10 mouse cellular contexts compared by ENCODE assay signal in genomic region chr3:137775076-137775849, GRCm38 (mm10).
DNase-seq lines count a peak whose midpoint lies in the region; ATAC-seq lines count a peak whose summit lies in the region.
"Had no signal": no experiment of that assay in that cellular context is flagged by ENCODE, and none has a peak within 500 bp of the region (broad histone marks: within the 10 kb centered on the region; RNA-seq: fewer than 3 reads in every experiment).

No protein-coding gene starts in this region.

- peak overlapping the region; percentile 65 for H3K27ac ChIP-seq in heart, embryonic 13.5 days (replicated peaks)
- no peak overlapping the region for H3K27ac ChIP-seq in liver, embryonic 16.5 days (ENCODE audit: low read length)
- no peak overlapping the region for H3K27ac ChIP-seq in kidney, embryonic 15.5 days

- 0 out of 2 replicates have a peak, but pooled peaks cover 3% of the 10 kb centered on the region for H3K9me3 ChIP-seq in heart, embryonic 13.5 days
- H3K9me3 ChIP-seq in liver, embryonic 16.5 days (replicated peaks; ENCODE audit: control insufficient read depth, low read length) = no peaks in the 10 kb centered on the region
- H3K9me3 ChIP-seq in kidney, embryonic 15.5 days (replicated peaks) = no peaks in the 10 kb centered on the region

- H3K4me3 ChIP-seq in heart, embryonic 13.5 days = no peak overlapping the region
- no peak overlapping the region for H3K4me3 ChIP-seq in liver, embryonic 16.5 days (ENCODE audit: low read depth, low read length)
- no peak overlapping the region for H3K4me3 ChIP-seq in kidney, embryonic 15.5 days (replicated peaks)
- H3K4me3 ChIP-seq: megakaryocyte, embryonic 14.5 days had no signal

- WGBS in heart, embryonic 13.5 days = 37% methylated on average over 6 of the region's 6 CpGs
- 26% methylated on average over 6 of the region's 6 CpGs for WGBS in liver, embryonic 16.5 days (ENCODE audit: insufficient replicate concordance)
- 69% methylated on average over 6 of the region's 6 CpGs for WGBS in kidney, embryonic 15.5 days

- no peak for ATAC-seq in heart, embryonic 13.5 days (ENCODE audit: extremely low read depth, insufficient number of reproducible peaks, low FRiP score, low TSS enrichment)
- peak; percentile 67 for ATAC-seq in liver, embryonic 16.5 days (ENCODE audit: low read depth)
- no peak for ATAC-seq in kidney, embryonic 15.5 days (replicated peaks; ENCODE audit: low FRiP score)
- ATAC-seq: inflammation-experienced regulatory T-cells, adult 6 months had no signal

- no peaks in the 10 kb centered on the region for H3K36me3 ChIP-seq in heart, embryonic 13.5 days
- H3K36me3 ChIP-seq in liver, embryonic 16.5 days (ENCODE audit: control insufficient read depth, insufficient read depth) = no peaks in the 10 kb centered on the region
- H3K36me3 ChIP-seq in kidney, embryonic 15.5 days = no peaks in the 10 kb centered on the region

- peaks cover 14% of the 10 kb centered on the region for H3K27me3 ChIP-seq in heart, embryonic 13.5 days (replicated peaks)
- peaks cover 10% of the 10 kb centered on the region; the same call in 1 of the 2 replicates for H3K27me3 ChIP-seq in liver, embryonic 16.5 days (ENCODE audit: control insufficient read depth, insufficient read depth, low read depth, low read length)
- H3K27me3 ChIP-seq in kidney, embryonic 15.5 days = peaks cover 19% of the 10 kb centered on the region

- H3K9ac ChIP-seq in heart, embryonic 13.5 days = no peak overlapping the region
- H3K9ac ChIP-seq in liver, embryonic 16.5 days (ENCODE audit: low read depth, low read length) = no peak overlapping the region
- no peak overlapping the region for H3K9ac ChIP-seq in kidney, embryonic 15.5 days

- no peak overlapping the region for H3K4me2 ChIP-seq in heart, embryonic 13.5 days
- no peak overlapping the region for H3K4me2 ChIP-seq in liver, embryonic 16.5 days (ENCODE audit: low read depth, low read length)
- H3K4me2 ChIP-seq in kidney, embryonic 15.5 days = no peak overlapping the region

- no peak for DNase-seq in heart, postnatal 10 days
- peak; percentile 29 for DNase-seq in 3T3-L1 (ENCODE audit: low read depth, low spot score)
- peak; percentile 90 for DNase-seq in MEL-GATA-1-ER (ENCODE audit: extremely low read depth, low read depth)
- no peak for DNase-seq in kidney, adult 11 months
- no peak for DNase-seq in gastrocnemius, postnatal 14 days

- intact Hi-C loops in heart, postnatal 10 days (cut with DNase I) = loop anchor here (5.0 to 10.0 kb wide), 2 partner anchors 42 to 140 kb away; partner anchors contain the start of gene Lamtor3
- intact Hi-C loops in gastrocnemius, postnatal 14 days (cut with DNase I; ENCODE audit: low total_unique reads) = no loop called here

- H3K4me1 ChIP-seq in heart, embryonic 13.5 days = peaks cover 21% of the 10 kb centered on the region
- no peaks in the 10 kb centered on the region; the same call in 1 of the 2 replicates for H3K4me1 ChIP-seq in liver, embryonic 16.5 days (ENCODE audit: control insufficient read depth, low read depth, low read length)
- peaks cover 5% of the 10 kb centered on the region for H3K4me1 ChIP-seq in kidney, embryonic 15.5 days

Comparison
In these comparisons a context has a peak if more than half of its experiments do, and no peak if none do; other contexts are left out.
1. DNase-seq: peak in 3T3-L1 (single experiment) and MEL-GATA-1-ER (single experiment); none in heart, postnatal 10 days (0 of 2), kidney, adult 11 months (single experiment) and gastrocnemius, postnatal 14 days (single experiment).